Mouse (Mus musculus): Measurements from ENCODE around the gene Anxa11. TPM values are rescaled to one million over a fixed set of nuclear protein-coding genes. Genes with fewer than 3 reads are reported as not detected.

Anxa11 gene
- polyA plus RNA-seq, 1 experiment from 2014 or later: 54.8 TPM

DNA sequence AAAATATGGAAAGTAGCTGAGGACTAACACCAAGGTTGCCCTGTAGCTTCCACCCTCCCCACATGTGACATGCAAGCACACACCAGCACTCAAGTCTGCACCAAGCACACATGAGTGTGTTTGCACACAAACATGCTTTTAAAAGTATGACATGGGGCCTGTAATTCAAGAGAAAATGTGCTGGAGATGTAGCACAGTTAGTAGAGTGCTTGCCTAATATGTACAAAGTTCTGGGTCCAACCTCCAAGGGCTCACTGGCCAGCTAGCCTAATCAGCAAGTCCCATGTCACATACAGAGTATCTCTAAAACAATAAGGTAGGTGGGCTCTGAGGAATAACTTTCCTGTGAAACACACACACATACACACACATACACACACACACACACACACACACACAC, 27.8 kb upstream of the Anxa11 start:
- in situ Hi-C loops (cut with MboI; ENCODE audit: low pct_unique_long_range_greater_than_20kb): no loop called here
- no peaks in the 10 kb centered on the region for H3K27me3 ChIP-seq
- TF ChIP-seq CTCF (IDR thresholded peaks at IDR 0.05): no peak
- ATAC-seq: no peak
- ChIA-PET CTCF (interaction anchor here (0.7 to 2.0 kb wide), 3 partner anchors 8 to 97 kb away, joined by 4 to 6 read pairs (median 5); no protein-coding TSS in a partner anchor), POLR2A (no interaction called here)
- DNase-seq (ENCODE audit: low read depth, low spot score): no peak

GRCm38 (mm10) chr14:25816416-25816815, 25.5 kb upstream of the Anxa11 start:
- no peaks in the 10 kb centered on the region for H3K27me3 ChIP-seq
- CTCF ChIA-PET: no interaction called here
- DNase-seq (ENCODE audit: low read depth, low spot score) (no peak), ATAC-seq (no peak)
- peak; percentile 97 for TF ChIP-seq CTCF (IDR thresholded peaks at IDR 0.05)
- POLR2A ChIA-PET: interaction anchor here (1.2 kb wide), 1 partner anchor 13 kb away, joined by 6 read pairs; no protein-coding TSS in a partner anchor
- in situ Hi-C loops (cut with MboI; ENCODE audit: low pct_unique_long_range_greater_than_20kb): no loop called here

- CTCF ChIA-PET: interaction anchor here (1.0 kb wide), 1 partner anchor 114 kb away, joined by 3 read pairs; no protein-coding TSS in a partner anchor
- in situ Hi-C loops (cut with MboI; ENCODE audit: low pct_unique_long_range_greater_than_20kb): no loop called here
- POLR2A ChIA-PET: no interaction called here
Observed at GRCm38 (mm10) chr14:25822584-25822983, 19.4 kb upstream of the Anxa11 start.

GRCm38 (mm10) chr14:25824995-25825394, 17.0 kb upstream of the Anxa11 start:
- ATAC-seq: no peak
- POLR2A ChIA-PET: no interaction called here
- H3K27me3 ChIP-seq: peaks cover 7% of the 10 kb centered on the region
- in situ Hi-C loops (cut with MboI; ENCODE audit: low pct_unique_long_range_greater_than_20kb): no loop called here
- DNase-seq (ENCODE audit: low read depth, low spot score): no peak
- CTCF ChIA-PET: no interaction called here
- TF ChIP-seq CTCF (IDR thresholded peaks at IDR 0.05): no peak

More at GRCm38 (mm10) chr14:25822584-25822983, 19.4 kb upstream of the Anxa11 start:
- ATAC-seq (no peak), DNase-seq (ENCODE audit: low read depth, low spot score) (no peak)
- no peak for TF ChIP-seq CTCF (IDR thresholded peaks at IDR 0.05)
- H3K27me3 ChIP-seq: peaks cover 7% of the 10 kb centered on the region

DNA sequence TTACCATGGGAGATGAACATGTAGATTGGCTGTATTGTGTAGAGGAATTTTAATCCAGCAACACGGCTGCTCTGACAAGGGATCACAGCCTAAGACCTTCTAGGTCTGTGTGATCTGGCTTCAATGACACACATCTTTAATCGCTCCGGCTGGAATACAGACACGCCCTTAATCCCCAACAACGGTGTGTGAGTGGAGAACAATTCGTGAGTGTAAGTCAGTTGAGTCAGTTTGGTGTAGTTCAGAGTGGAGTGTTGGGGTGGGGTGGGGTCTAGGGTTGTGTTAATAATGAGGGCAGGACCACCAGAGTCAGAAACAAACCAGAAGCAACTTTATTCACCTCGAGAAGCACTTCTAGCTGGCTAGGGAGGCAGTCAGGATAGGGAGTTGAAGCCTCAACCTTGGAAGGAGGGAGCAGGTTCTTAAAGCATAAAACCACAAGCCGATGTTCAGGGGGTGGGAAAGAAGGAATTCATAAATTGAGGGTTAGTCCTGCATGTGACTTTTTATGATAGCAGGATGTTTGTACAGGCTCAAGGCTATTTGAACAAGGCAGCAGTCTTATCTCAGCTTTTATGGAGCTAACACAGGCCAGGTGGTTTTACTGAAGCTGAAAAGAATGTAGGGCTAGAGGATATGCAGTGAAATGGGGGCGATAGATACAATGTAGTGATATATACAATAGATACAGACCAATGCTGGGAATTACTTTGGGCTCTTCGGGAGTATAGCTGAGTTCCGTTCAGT, 15.9 kb upstream of the Anxa11 start:
- no peak for TF ChIP-seq CTCF (IDR thresholded peaks at IDR 0.05)
- in situ Hi-C loops (cut with MboI; ENCODE audit: low pct_unique_long_range_greater_than_20kb): no loop called here
- peaks cover 7% of the 10 kb centered on the region for H3K27me3 ChIP-seq
- ChIA-PET POLR2A (interaction anchor here (0.6 kb wide), 1 partner anchor 56 kb away, joined by 3 read pairs; no protein-coding TSS in a partner anchor), CTCF (no interaction called here)
- no peak for DNase-seq (ENCODE audit: low read depth, low spot score)
- no peak for ATAC-seq

DNA sequence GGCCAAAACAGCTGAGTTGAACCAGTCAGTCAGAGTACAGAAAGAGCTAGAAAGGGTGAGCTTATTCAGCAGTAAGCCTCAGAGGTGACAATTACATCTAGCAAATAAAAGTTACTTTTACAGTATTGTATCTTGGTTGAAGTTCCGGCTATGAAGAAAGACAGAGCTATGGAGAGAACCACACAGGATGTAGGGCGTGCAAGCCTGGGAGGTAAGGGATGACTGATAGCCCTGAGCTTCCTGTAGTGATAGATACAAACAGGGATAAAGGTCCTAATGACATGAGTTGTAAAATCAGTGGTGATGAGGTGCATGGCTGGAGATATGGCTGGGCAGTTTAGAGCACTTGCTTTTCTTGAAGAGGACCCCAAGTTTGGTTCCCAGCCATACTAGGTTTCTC, 15.1 kb upstream of the Anxa11 start:
- CTCF ChIA-PET: no interaction called here
- no peak for ATAC-seq
- DNase-seq (ENCODE audit: low read depth, low spot score): no peak
- no peak for TF ChIP-seq CTCF (IDR thresholded peaks at IDR 0.05)
- peaks cover 7% of the 10 kb centered on the region for H3K27me3 ChIP-seq
- in situ Hi-C loops (cut with MboI; ENCODE audit: low pct_unique_long_range_greater_than_20kb): no loop called here
- POLR2A ChIA-PET: interaction anchor here (0.6 kb wide), 1 partner anchor 57 kb away, joined by 3 read pairs; no protein-coding TSS in a partner anchor

DNA sequence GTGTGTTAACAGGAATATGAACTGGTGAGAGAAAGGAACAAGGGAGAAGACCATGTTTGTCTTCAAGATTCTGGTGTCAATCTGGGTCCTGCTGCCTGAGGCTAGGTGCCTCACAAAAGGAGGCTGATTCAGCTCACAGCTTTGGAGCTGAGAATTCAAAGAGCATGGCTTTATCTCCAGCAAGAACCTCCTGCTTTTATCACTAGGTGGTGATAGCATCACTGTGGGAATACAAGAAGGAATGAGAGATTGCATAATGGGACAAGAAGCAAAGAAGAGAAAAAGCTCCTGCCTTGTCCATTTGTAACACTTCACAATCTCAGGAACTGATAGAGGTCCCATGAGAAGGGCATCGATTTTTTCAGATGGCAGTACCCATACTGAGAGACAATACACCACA, 10.6 kb upstream of the Anxa11 start:
- CTCF ChIA-PET: interaction anchor here (1.0 to 2.5 kb wide), 4 partner anchors 10 to 26 kb away, joined by 3 to 8 read pairs (median 6); partner anchors contain the start of gene Anxa11

DNA sequence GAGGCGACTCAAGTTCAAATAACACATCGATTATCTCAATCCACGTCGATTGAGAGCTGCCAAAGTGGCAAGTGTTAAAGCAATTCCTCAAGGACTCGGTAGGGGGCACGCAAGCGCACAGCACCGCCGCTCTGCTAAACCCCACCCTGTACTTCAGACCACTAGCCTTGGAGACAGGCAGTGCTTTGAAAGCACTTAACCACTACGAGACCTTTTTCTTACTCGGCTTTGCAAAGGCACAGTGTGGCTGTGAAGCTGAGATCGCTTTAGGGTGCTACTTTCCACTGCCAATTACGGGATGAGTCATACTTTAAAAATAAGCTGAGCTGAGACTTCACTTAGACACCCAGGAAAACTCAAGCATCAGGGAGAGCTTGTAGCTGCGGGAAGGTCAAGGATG, 9.7 kb upstream of the Anxa11 start:
- in situ Hi-C loops (cut with MboI; ENCODE audit: low pct_unique_long_range_greater_than_20kb): no loop called here
- no peaks in the 10 kb centered on the region for H3K27me3 ChIP-seq
- CTCF ChIA-PET: interaction anchor here (0.9 to 1.7 kb wide), 11 partner anchors 9 to 125 kb away, joined by 3 to 8 read pairs (median 3); partner anchors contain the start of gene Anxa11
- peak; percentile 35 for DNase-seq (ENCODE audit: low read depth, low spot score)
- ATAC-seq: peak; percentile 79
- peak; percentile 77 for TF ChIP-seq CTCF (IDR thresholded peaks at IDR 0.05)
- POLR2A ChIA-PET: no interaction called here

More for the DNA sequence above, 10.6 kb upstream of the Anxa11 start:
- TF ChIP-seq CTCF (IDR thresholded peaks at IDR 0.05): peak; percentile 13
- POLR2A ChIA-PET: no interaction called here
- no peak for DNase-seq (ENCODE audit: low read depth, low spot score)
- H3K27me3 ChIP-seq: no peaks in the 10 kb centered on the region
- ATAC-seq: no peak
- in situ Hi-C loops (cut with MboI; ENCODE audit: low pct_unique_long_range_greater_than_20kb): no loop called here

- ChIA-PET POLR2A (no interaction called here), CTCF (no interaction called here)
- no peak for TF ChIP-seq CTCF (IDR thresholded peaks at IDR 0.05)
- DNase-seq (ENCODE audit: low read depth, low spot score): no peak
- no peaks in the 10 kb centered on the region for H3K27me3 ChIP-seq
- no peak for ATAC-seq
- in situ Hi-C loops (cut with MboI; ENCODE audit: low pct_unique_long_range_greater_than_20kb): no loop called here
Observed at GRCm38 (mm10) chr14:25838411-25838810, 3.5 kb upstream of the Anxa11 start.

GRCm38 (mm10) chr14:25839791-25840190, 2.2 kb upstream of the Anxa11 start:
- CTCF ChIA-PET: no interaction called here
- DNase-seq (ENCODE audit: low read depth, low spot score): no peak
- no peak for TF ChIP-seq CTCF (IDR thresholded peaks at IDR 0.05)
- in situ Hi-C loops (cut with MboI; ENCODE audit: low pct_unique_long_range_greater_than_20kb): no loop called here
- no peak for ATAC-seq
- POLR2A ChIA-PET: no interaction called here
- H3K27me3 ChIP-seq: no peaks in the 10 kb centered on the region

GRCm38 (mm10) chr14:25840961-25841360, 995 bp upstream of the Anxa11 start:
- DNase-seq (ENCODE audit: low read depth, low spot score) (no peak), ATAC-seq (no peak)
- in situ Hi-C loops (cut with MboI; ENCODE audit: low pct_unique_long_range_greater_than_20kb): no loop called here
- no peak for TF ChIP-seq CTCF (IDR thresholded peaks at IDR 0.05)
- no peaks in the 10 kb centered on the region for H3K27me3 ChIP-seq
- ChIA-PET CTCF (interaction anchor here (0.8 to 2.1 kb wide), 2 partner anchors 9 to 26 kb away, joined by 3 to 6 read pairs; no protein-coding TSS in a partner anchor), POLR2A (interaction anchor here (0.7 kb wide), 1 partner anchor 191 kb away, joined by 3 read pairs; no protein-coding TSS in a partner anchor)
